Mouse (Mus musculus): ENCODE measurements around the gene Tapt1. TPM values are rescaled to one million over a fixed set of nuclear protein-coding genes. Genes with fewer than 3 reads are reported as not detected.

Gene Tapt1
- polyA plus RNA-seq, 1 experiment from 2014 or later, result 26.9 TPM

- H3K9ac ChIP-seq, result no peak overlapping the region
- 65% methylated on average over 1 of the region's 1 CpGs for WGBS
- peaks cover 36% of the 10 kb centered on the region for H3K4me1 ChIP-seq (replicated peaks)
- no peaks in the 10 kb centered on the region for H3K36me3 ChIP-seq
- no peak overlapping the region for H3K4me3 ChIP-seq
- no peak for ATAC-seq (ENCODE audit: low read depth)
- no peak overlapping the region for H3K27ac ChIP-seq (replicated peaks)
- no peaks in the 10 kb centered on the region for H3K9me3 ChIP-seq
- no peaks in the 10 kb centered on the region for H3K27me3 ChIP-seq
- H3K4me2 ChIP-seq, result no peak overlapping the region
Measured at GRCm38 (mm10) chr5:44228323-44228722, 1.9 kb upstream of the Tapt1 start.

DNA sequence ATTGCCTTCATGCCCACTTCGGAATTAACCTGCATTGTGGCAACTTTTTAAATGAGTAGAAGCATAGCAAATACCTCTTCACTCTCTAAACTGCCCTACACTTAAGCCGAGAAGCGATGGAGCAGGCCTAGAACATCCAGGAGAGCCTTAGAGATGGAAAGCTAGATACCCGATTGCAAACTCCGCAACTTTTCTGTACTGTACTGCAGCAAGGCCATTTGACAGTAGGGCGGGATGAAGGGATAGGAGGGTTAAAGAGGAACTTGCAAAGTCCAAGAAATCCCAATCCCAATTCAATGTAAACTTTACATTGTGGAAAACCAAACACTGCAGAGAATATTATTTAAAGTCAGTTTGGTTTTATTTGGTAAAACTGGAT is 1.0 kb upstream of the Tapt1 start:
- Histone ChIP-seq H3K9ac (peak overlapping the region; percentile 95), H3K4me1 (replicated peaks) (peaks cover 38% of the 10 kb centered on the region), H3K9me3 (no peaks in the 10 kb centered on the region), H3K27me3 (no peaks in the 10 kb centered on the region), H3K4me2 (peak overlapping the region; percentile 84), H3K27ac (replicated peaks) (peak overlapping the region; percentile 95), H3K4me3 (peak overlapping the region; percentile 85), H3K36me3 (no peaks in the 10 kb centered on the region)
- 11% methylated on average over 6 of the region's 6 CpGs for WGBS
- ATAC-seq (ENCODE audit: low read depth), result no peak

DNA sequence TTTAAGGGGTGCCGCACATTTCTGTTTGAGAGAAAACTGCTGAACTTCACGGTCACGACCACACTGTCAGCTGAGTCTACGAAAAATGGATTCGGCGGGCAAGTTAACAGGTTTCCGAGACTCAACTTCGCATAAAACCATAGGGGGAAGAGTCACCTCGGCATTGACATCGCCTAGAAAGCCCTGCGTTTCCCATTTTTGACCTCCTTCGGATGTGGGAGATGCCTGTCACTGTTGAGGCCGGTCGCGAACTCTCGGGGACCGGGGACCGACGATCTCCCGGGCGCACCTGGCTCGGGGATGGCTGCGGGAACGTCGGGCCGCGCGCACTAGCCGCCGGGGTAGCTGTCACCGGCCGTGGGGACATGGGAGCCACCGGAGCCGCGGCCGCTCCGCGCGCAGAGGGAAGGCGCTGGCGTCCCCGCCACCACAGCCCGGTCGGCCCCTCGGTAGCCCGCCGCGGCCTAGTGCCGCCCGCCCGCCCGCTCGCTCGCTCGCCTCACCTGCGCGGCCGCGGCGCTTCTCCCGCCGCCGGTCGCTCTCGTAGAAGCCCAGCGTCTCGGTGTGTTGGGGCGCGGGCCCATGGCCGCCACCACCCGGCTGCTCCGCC is 410 bp downstream of the Tapt1 start:
- WGBS, result under 1% methylated on average over 50 of the region's 72 CpGs
- Histone ChIP-seq H3K9ac (peak overlapping the region; percentile 95), H3K9me3 (no peaks in the 10 kb centered on the region), H3K4me1 (replicated peaks) (peaks cover 38% of the 10 kb centered on the region), H3K36me3 (no peaks in the 10 kb centered on the region), H3K4me3 (peak overlapping the region; percentile 85), H3K4me2 (peak overlapping the region; percentile 72), H3K27ac (replicated peaks) (peak overlapping the region; percentile 95), H3K27me3 (no peaks in the 10 kb centered on the region)
- peak; percentile 86 for ATAC-seq (ENCODE audit: low read depth)

- peak overlapping the region; percentile 72 for H3K4me2 ChIP-seq
- H3K4me3 ChIP-seq, result peak overlapping the region; percentile 85
- H3K27me3 ChIP-seq, result no peaks in the 10 kb centered on the region
- ATAC-seq (ENCODE audit: low read depth), result no peak
- H3K27ac ChIP-seq (replicated peaks), result no peak overlapping the region
- peaks cover 38% of the 10 kb centered on the region for H3K4me1 ChIP-seq (replicated peaks)
- H3K9me3 ChIP-seq, result no peaks in the 10 kb centered on the region
- no peaks in the 10 kb centered on the region for H3K36me3 ChIP-seq
- 64% methylated on average over 4 of the region's 4 CpGs for WGBS
- H3K9ac ChIP-seq, result no peak overlapping the region
Measured at GRCm38 (mm10) chr5:44224916-44225600, 1.4 kb downstream of the Tapt1 start.

GRCm38 (mm10) chr5:44224251-44224650 is 2.2 kb downstream of the Tapt1 start:
- ATAC-seq (ENCODE audit: low read depth), result no peak
- no peaks in the 10 kb centered on the region for H3K36me3 ChIP-seq
- H3K27me3 ChIP-seq, result no peaks in the 10 kb centered on the region
- 0 out of 2 replicates have a peak overlapping the region, but pooled peaks have one; percentile 13 for H3K4me3 ChIP-seq
- H3K9ac ChIP-seq, result peak overlapping the region; percentile 41
- peak overlapping the region; percentile 72 for H3K4me2 ChIP-seq
- H3K9me3 ChIP-seq, result no peaks in the 10 kb centered on the region
- no peak overlapping the region for H3K27ac ChIP-seq (replicated peaks)
- WGBS, result 22% methylated on average over 6 of the region's 6 CpGs
- peaks cover 38% of the 10 kb centered on the region for H3K4me1 ChIP-seq (replicated peaks)

- H3K4me2 ChIP-seq, result no peak overlapping the region
- no peaks in the 10 kb centered on the region for H3K36me3 ChIP-seq
- ATAC-seq (ENCODE audit: low read depth), result no peak
- H3K4me3 ChIP-seq, result no peak overlapping the region
- H3K27ac ChIP-seq (replicated peaks), result no peak overlapping the region
- peaks cover 34% of the 10 kb centered on the region for H3K4me1 ChIP-seq (replicated peaks)
- WGBS, result 94% methylated on average over 16 of the region's 16 CpGs
- H3K9me3 ChIP-seq, result no peaks in the 10 kb centered on the region
- no peaks in the 10 kb centered on the region for H3K27me3 ChIP-seq
- H3K9ac ChIP-seq, result no peak overlapping the region
Measured at GRCm38 (mm10) chr5:44223341-44223881, 3.0 kb downstream of the Tapt1 start.

DNA sequence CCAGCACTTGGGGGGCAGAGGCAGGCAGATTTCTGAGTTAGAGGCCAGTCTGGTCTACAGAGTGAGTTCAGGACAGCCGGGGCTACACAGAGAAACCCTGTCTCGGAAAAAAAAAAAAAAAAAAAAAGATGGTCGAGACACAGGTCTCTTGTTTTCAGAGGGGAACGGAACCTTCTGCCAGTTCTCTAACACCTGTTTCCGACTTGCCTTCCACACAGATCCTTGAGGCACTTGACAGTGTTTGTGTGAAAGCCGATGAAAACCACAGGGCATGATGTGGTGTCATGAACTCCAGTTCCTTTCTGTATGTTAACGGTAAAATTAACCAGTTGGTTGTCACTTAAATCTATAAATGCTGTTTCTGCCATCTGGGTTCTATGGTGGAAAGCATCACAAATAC is 6.0 kb downstream of the Tapt1 start:
- Histone ChIP-seq H3K36me3 (peaks cover 12% of the 10 kb centered on the region), H3K27ac (replicated peaks) (no peak overlapping the region), H3K4me1 (replicated peaks) (peaks cover 21% of the 10 kb centered on the region), H3K9ac (no peak overlapping the region), H3K27me3 (no peaks in the 10 kb centered on the region), H3K4me3 (no peak overlapping the region), H3K4me2 (no peak overlapping the region), H3K9me3 (no peaks in the 10 kb centered on the region)
- no peak for ATAC-seq (ENCODE audit: low read depth)
- WGBS, result 87% methylated on average over 7 of the region's 7 CpGs

- peaks cover 15% of the 10 kb centered on the region for H3K36me3 ChIP-seq
- no peak overlapping the region for H3K9ac ChIP-seq
- WGBS, result 83% methylated on average over 4 of the region's 4 CpGs
- H3K4me2 ChIP-seq, result no peak overlapping the region
- H3K9me3 ChIP-seq, result no peaks in the 10 kb centered on the region
- no peak for ATAC-seq (ENCODE audit: low read depth)
- H3K4me1 ChIP-seq (replicated peaks), result peaks cover 15% of the 10 kb centered on the region
- no peak overlapping the region for H3K4me3 ChIP-seq
- H3K27me3 ChIP-seq, result no peaks in the 10 kb centered on the region
- H3K27ac ChIP-seq (replicated peaks), result no peak overlapping the region
Measured at GRCm38 (mm10) chr5:44219871-44220270, 6.6 kb downstream of the Tapt1 start.

GRCm38 (mm10) chr5:44218483-44218882 is 7.9 kb downstream of the Tapt1 start:
- Histone ChIP-seq H3K36me3 (peaks cover 15% of the 10 kb centered on the region), H3K4me1 (replicated peaks) (0 out of 2 replicates have a peak, but pooled peaks cover 3% of the 10 kb centered on the region), H3K9ac (no peak overlapping the region), H3K4me2 (no peak overlapping the region), H3K9me3 (no peaks in the 10 kb centered on the region), H3K27ac (replicated peaks) (no peak overlapping the region), H3K4me3 (no peak overlapping the region), H3K27me3 (no peaks in the 10 kb centered on the region)
- ATAC-seq (ENCODE audit: low read depth), result no peak
- 84% methylated on average over 4 of the region's 4 CpGs for WGBS

GRCm38 (mm10) chr5:44217685-44218041 is 8.8 kb downstream of the Tapt1 start:
- Histone ChIP-seq H3K9ac (no peak overlapping the region), H3K27ac (replicated peaks) (no peak overlapping the region), H3K4me3 (no peak overlapping the region), H3K9me3 (no peaks in the 10 kb centered on the region), H3K4me2 (no peak overlapping the region), H3K36me3 (peaks cover 15% of the 10 kb centered on the region), H3K27me3 (no peaks in the 10 kb centered on the region), H3K4me1 (replicated peaks) (no peaks in the 10 kb centered on the region)
- WGBS, result 79% methylated on average over 5 of the region's 5 CpGs
- no peak for ATAC-seq (ENCODE audit: low read depth)

- Histone ChIP-seq H3K27ac (replicated peaks) (no peak overlapping the region), H3K4me2 (no peak overlapping the region), H3K4me3 (no peak overlapping the region), H3K9ac (no peak overlapping the region), H3K27me3 (no peaks in the 10 kb centered on the region), H3K36me3 (peaks cover 18% of the 10 kb centered on the region), H3K4me1 (replicated peaks) (no peaks in the 10 kb centered on the region), H3K9me3 (no peaks in the 10 kb centered on the region)
- 79% methylated on average over 8 of the region's 8 CpGs for WGBS
- ATAC-seq (ENCODE audit: low read depth), result no peak
Measured at GRCm38 (mm10) chr5:44217041-44217684, 9.3 kb downstream of the Tapt1 start.

DNA sequence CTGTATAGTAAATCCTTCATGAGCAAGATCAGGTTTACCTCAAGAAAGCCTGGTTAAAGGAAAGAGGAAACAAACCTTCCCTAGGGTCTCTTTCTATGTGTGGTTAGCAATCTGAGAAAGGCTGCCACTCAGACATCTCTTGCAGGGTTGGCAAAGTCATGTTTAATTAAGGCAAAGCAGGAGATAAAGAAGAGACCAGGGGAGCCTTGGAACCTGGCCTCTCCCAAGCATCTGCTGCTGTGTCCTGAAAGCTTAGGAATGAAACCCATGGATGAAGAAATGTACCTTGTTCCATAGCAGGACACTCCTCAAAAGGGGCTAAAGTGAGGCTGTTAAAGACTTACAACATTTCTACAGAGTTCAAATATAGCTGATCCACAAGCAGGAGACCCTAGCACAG is 11.3 kb downstream of the Tapt1 start:
- Histone ChIP-seq H3K9ac (no peak overlapping the region), H3K4me3 (no peak overlapping the region), H3K4me2 (no peak overlapping the region), H3K27ac (replicated peaks) (no peak overlapping the region), H3K27me3 (no peaks in the 10 kb centered on the region), H3K9me3 (no peaks in the 10 kb centered on the region), H3K36me3 (peaks cover 21% of the 10 kb centered on the region), H3K4me1 (replicated peaks) (no peaks in the 10 kb centered on the region)
- ATAC-seq (ENCODE audit: low read depth), result no peak

Measured in neural tube, embryonic 13.5 days (tissue).